Mouse (Mus musculus): ENCODE data around the gene Zscan25. TPM values are rescaled to one million over a fixed set of nuclear protein-coding genes. Genes with fewer than 3 reads are reported as not detected.

The Zscan25 gene
- total RNA-seq (2023) = 10 to 100 TPM in 1 of 2 experiments, 1 to 10 TPM in 1; 9.5 to 16.1 TPM

GRCm38 (mm10) chr5:145280371-145281143, at the start of gene Zscan25:
Zscan25 (plus strand) TSS chr5:145280500.

DNA sequence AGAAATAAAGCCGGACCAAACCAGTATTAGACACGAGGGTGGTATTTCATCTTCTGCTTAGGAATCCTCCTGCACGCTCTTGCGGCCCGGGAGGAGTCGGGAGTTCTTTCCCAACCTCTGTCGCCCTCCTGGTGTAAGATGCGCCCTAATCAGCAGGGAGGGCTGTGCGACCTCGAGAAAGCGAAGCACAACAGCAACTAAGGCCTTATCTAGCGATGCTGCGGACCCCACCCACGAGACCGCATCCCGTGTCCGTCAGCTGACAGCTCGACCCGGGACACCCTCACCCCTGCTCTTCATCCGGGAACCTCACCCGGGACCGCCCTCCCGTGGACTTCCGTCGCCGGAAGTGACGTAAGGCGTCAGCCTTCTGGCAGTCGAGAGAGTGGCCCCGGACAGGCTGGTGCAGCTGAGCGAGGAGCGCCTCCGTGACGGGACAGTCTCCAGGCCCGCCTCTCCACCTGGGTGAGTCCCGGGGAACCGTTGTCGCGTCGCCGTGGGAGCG, 48.9 kb upstream of the Zscan25 start, which contains the start of gene Zfp655:
Gene Zfp655 (plus strand): TSS at position 349 of the 505 bp plus-strand sequence.

Other genes starting within 250 kb of the Zscan25 start
- not detected for gene Gm4871, start 247.7 kb upstream of the Zscan25 start, total RNA-seq (2023)
- gene 1700018F24Rik, start 237.5 kb upstream of the Zscan25 start, total RNA-seq (2023) = not detected
- 10 to 100 TPM; 91.4 to 98.0 TPM for gene Arpc1a, start 196.7 kb upstream of the Zscan25 start, total RNA-seq (2023)
- not detected for gene Kpna7, start 196.5 kb upstream of the Zscan25 start, total RNA-seq (2023)
- 1,000 to 10,000 TPM; 1,066 to 1,148 TPM for gene Arpc1b, start 166.3 kb upstream of the Zscan25 start, total RNA-seq (2023)
- 10 to 100 TPM; 39.5 to 40.4 TPM for gene Pdap1, start 140.3 kb upstream of the Zscan25 start, total RNA-seq (2023)
- gene Bud31, start 140.1 kb upstream of the Zscan25 start, total RNA-seq (2023) = 100 to 1,000 TPM; 131 to 134 TPM
- 10 to 100 TPM; 15.9 to 17.0 TPM for gene Ptcd1, start 113.4 kb upstream of the Zscan25 start, total RNA-seq (2023)
- 10 to 100 TPM; 26.6 to 27.8 TPM for gene Cpsf4, start 113.3 kb upstream of the Zscan25 start, total RNA-seq (2023)
- 100 to 1,000 TPM in 1 of 2 experiments, 10 to 100 TPM in 1; 89.0 to 108 TPM for gene Atp5j2, start 88.4 kb upstream of the Zscan25 start, total RNA-seq (2023)
- gene Zkscan14, start 78.6 kb upstream of the Zscan25 start, total RNA-seq (2023) = 10 to 100 TPM; 13.4 to 14.8 TPM
- gene Zkscan5, start 75.9 kb upstream of the Zscan25 start, total RNA-seq (2023) = 1 to 10 TPM; 4.2 to 7.5 TPM
- 10 to 100 TPM; 51.8 to 60.0 TPM for gene Zfp655, start 48.8 kb upstream of the Zscan25 start, total RNA-seq (2023)
- not detected for gene Cyp3a57, start 64.8 kb downstream of the Zscan25 start, total RNA-seq (2023)
- gene Cyp3a16, start 189.2 kb downstream of the Zscan25 start, total RNA-seq (2023) = not detected

All from neutrophil, adult 59 days (primary cell).